Mouse (Mus musculus): ENCODE measurements at regions not wholly inside any gene's neighbourhood (a gene's known extent, or its start where the extent isn't known, plus 50 kb on each side); places are given as distances from the start of the nearest gene placed in this dataset.

DNA sequence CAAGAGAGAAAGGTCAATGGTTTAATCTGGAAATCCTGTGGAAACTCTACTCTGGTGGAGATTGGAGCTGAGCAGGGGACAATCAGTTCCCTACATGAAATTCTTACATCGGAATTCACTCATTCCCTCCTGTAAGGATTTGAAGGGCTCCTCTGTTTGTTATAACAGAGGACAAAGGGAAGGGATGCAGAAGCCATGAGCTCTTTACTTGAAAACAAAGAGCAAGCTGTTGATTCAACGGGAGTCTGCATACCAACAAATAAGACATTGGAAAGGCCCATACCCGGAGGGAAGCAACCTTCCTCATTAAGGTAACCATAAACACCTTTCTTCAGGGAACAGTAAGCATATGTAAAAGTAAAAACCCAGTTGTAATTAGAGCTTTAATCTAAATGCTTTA, 359.3 kb downstream of the Cenpc1 start:
- WGBS = 42% methylated on average over 3 of the region's 3 CpGs
- no peak for ATAC-seq (ENCODE audit: extremely low read depth, insufficient number of reproducible peaks, low FRiP score, low TSS enrichment)
- Histone ChIP-seq H3K4me2 (no peak overlapping the region), H3K27ac (replicated peaks) (no peak overlapping the region), H3K4me1 (no peaks in the 10 kb centered on the region), H3K36me3 (no peaks in the 10 kb centered on the region), H3K9me3 (no peaks in the 10 kb centered on the region), H3K27me3 (replicated peaks) (no peaks in the 10 kb centered on the region), H3K4me3 (no peak overlapping the region), H3K9ac (no peak overlapping the region)

GRCm38 (mm10) chr5:85677872-85678271, 387.5 kb downstream of the Cenpc1 start:
- ATAC-seq (ENCODE audit: extremely low read depth, insufficient number of reproducible peaks, low FRiP score, low TSS enrichment) = no peak
- no peak overlapping the region for H3K4me3 ChIP-seq
- no peaks in the 10 kb centered on the region for H3K27me3 ChIP-seq (replicated peaks)
- H3K9me3 ChIP-seq = no peaks in the 10 kb centered on the region
- H3K9ac ChIP-seq = no peak overlapping the region
- no peaks in the 10 kb centered on the region for H3K36me3 ChIP-seq
- H3K27ac ChIP-seq (replicated peaks) = no peak overlapping the region
- no peak overlapping the region for H3K4me2 ChIP-seq
- no peaks in the 10 kb centered on the region for H3K4me1 ChIP-seq
- WGBS = 71% methylated on average over 4 of the region's 4 CpGs

GRCm38 (mm10) chr5:85671121-85671520, 394.3 kb downstream of the Cenpc1 start:
- no peak for ATAC-seq (ENCODE audit: extremely low read depth, insufficient number of reproducible peaks, low FRiP score, low TSS enrichment)
- no peaks in the 10 kb centered on the region for H3K27me3 ChIP-seq (replicated peaks)
- no peak overlapping the region for H3K27ac ChIP-seq (replicated peaks)
- H3K4me1 ChIP-seq = no peaks in the 10 kb centered on the region
- H3K4me3 ChIP-seq = no peak overlapping the region
- 66% methylated on average over 1 of the region's 1 CpGs for WGBS
- H3K4me2 ChIP-seq = no peak overlapping the region
- no peaks in the 10 kb centered on the region for H3K36me3 ChIP-seq
- no peaks in the 10 kb centered on the region for H3K9me3 ChIP-seq
- no peak overlapping the region for H3K9ac ChIP-seq

GRCm38 (mm10) chr5:85661487-85661886, 403.9 kb downstream of the Cenpc1 start:
- Histone ChIP-seq H3K36me3 (no peaks in the 10 kb centered on the region), H3K27me3 (replicated peaks) (no peaks in the 10 kb centered on the region), H3K27ac (replicated peaks) (no peak overlapping the region), H3K9ac (no peak overlapping the region), H3K4me3 (no peak overlapping the region), H3K9me3 (no peaks in the 10 kb centered on the region), H3K4me1 (no peaks in the 10 kb centered on the region), H3K4me2 (no peak overlapping the region)
- WGBS = 77% methylated on average over 5 of the region's 5 CpGs
- no peak for ATAC-seq (ENCODE audit: extremely low read depth, insufficient number of reproducible peaks, low FRiP score, low TSS enrichment)

- no peak overlapping the region for H3K4me2 ChIP-seq
- ATAC-seq (ENCODE audit: extremely low read depth, insufficient number of reproducible peaks, low FRiP score, low TSS enrichment) = no peak
- H3K4me1 ChIP-seq = no peaks in the 10 kb centered on the region
- no peaks in the 10 kb centered on the region for H3K27me3 ChIP-seq (replicated peaks)
- no peaks in the 10 kb centered on the region for H3K9me3 ChIP-seq
- WGBS = 59% methylated on average over 2 of the region's 2 CpGs
- H3K27ac ChIP-seq (replicated peaks) = no peak overlapping the region
- no peak overlapping the region for H3K4me3 ChIP-seq
- no peaks in the 10 kb centered on the region for H3K36me3 ChIP-seq
- no peak overlapping the region for H3K9ac ChIP-seq
These were observed 444.3 kb downstream of the Cenpc1 start for GRCm38 (mm10) chr5:85621078-85621477.

DNA sequence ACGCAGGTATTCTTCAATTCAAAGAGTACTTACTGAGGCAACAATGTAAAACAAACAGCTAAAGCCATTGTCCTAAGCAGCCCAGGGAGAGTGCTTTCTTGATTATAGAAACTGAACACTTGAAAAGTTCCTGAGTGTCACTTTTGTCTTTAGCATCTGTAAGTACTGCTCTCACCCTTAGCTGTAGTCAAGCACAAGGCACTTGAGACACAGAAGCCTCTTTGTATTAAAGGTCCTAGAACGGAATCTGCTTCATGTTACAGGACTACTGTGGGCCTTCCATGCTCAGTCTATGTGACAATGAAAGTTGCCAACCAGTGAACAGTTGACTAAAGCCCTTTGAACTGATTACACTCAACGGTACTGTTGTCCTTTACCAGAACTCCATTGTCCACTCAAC, 450.6 kb downstream of the Cenpc1 start:
- ATAC-seq (ENCODE audit: extremely low read depth, insufficient number of reproducible peaks, low FRiP score, low TSS enrichment) = no peak

GRCm38 (mm10) chr5:85612606-85613005, 452.8 kb downstream of the Cenpc1 start:
- H3K4me1 ChIP-seq = no peaks in the 10 kb centered on the region
- no peak overlapping the region for H3K4me3 ChIP-seq
- H3K9me3 ChIP-seq = no peaks in the 10 kb centered on the region
- H3K9ac ChIP-seq = no peak overlapping the region
- H3K4me2 ChIP-seq = no peak overlapping the region
- no peak for ATAC-seq (ENCODE audit: extremely low read depth, insufficient number of reproducible peaks, low FRiP score, low TSS enrichment)
- no peaks in the 10 kb centered on the region for H3K27me3 ChIP-seq (replicated peaks)
- H3K27ac ChIP-seq (replicated peaks) = no peak overlapping the region
- 63% methylated on average over 4 of the region's 4 CpGs for WGBS
- H3K36me3 ChIP-seq = no peaks in the 10 kb centered on the region

More for the DNA sequence above, 450.6 kb downstream of the Cenpc1 start:
- H3K27ac ChIP-seq (replicated peaks) = no peak overlapping the region
- no peaks in the 10 kb centered on the region for H3K9me3 ChIP-seq
- H3K4me2 ChIP-seq = no peak overlapping the region
- H3K4me3 ChIP-seq = no peak overlapping the region
- H3K36me3 ChIP-seq = no peaks in the 10 kb centered on the region
- H3K4me1 ChIP-seq = no peaks in the 10 kb centered on the region
- no peak overlapping the region for H3K9ac ChIP-seq
- WGBS = 63% methylated on average over 3 of the region's 3 CpGs
- no peaks in the 10 kb centered on the region for H3K27me3 ChIP-seq (replicated peaks)

DNA sequence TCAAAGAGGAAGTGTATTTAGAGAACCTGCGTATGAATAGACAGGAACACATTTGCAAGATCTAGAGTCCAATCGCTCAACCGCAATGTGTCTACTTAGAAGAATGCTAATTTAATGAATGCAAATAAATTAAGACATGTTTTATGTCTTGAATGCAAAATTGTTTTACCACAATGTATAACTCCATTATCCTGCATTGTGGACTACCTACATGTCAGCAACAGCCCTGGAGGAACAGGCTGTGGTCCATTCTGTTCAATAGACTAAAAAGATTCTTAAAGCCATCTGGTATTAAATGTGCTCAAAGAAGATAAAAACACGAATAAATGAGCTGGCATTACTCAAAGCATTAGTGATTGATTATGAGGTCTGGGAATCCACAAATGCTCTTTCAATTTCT, 456.3 kb downstream of the Cenpc1 start:
- H3K27me3 ChIP-seq (replicated peaks) = no peaks in the 10 kb centered on the region
- no peak overlapping the region for H3K9ac ChIP-seq
- H3K27ac ChIP-seq (replicated peaks) = no peak overlapping the region
- no peaks in the 10 kb centered on the region for H3K36me3 ChIP-seq
- no peak overlapping the region for H3K4me3 ChIP-seq
- H3K9me3 ChIP-seq = no peaks in the 10 kb centered on the region
- 71% methylated on average over 4 of the region's 4 CpGs for WGBS
- ATAC-seq (ENCODE audit: extremely low read depth, insufficient number of reproducible peaks, low FRiP score, low TSS enrichment) = no peak
- no peak overlapping the region for H3K4me2 ChIP-seq
- H3K4me1 ChIP-seq = no peaks in the 10 kb centered on the region

- H3K4me3 ChIP-seq = no peak overlapping the region
- H3K9ac ChIP-seq = no peak overlapping the region
- no peak overlapping the region for H3K4me2 ChIP-seq
- H3K27me3 ChIP-seq (replicated peaks) = no peaks in the 10 kb centered on the region
- H3K4me1 ChIP-seq = no peaks in the 10 kb centered on the region
- no peaks in the 10 kb centered on the region for H3K36me3 ChIP-seq
- no peak overlapping the region for H3K27ac ChIP-seq (replicated peaks)
- H3K9me3 ChIP-seq = no peaks in the 10 kb centered on the region
- no peak for ATAC-seq (ENCODE audit: extremely low read depth, insufficient number of reproducible peaks, low FRiP score, low TSS enrichment)
These were observed 467.2 kb downstream of the Cenpc1 start for GRCm38 (mm10) chr5:85598164-85598563.

DNA sequence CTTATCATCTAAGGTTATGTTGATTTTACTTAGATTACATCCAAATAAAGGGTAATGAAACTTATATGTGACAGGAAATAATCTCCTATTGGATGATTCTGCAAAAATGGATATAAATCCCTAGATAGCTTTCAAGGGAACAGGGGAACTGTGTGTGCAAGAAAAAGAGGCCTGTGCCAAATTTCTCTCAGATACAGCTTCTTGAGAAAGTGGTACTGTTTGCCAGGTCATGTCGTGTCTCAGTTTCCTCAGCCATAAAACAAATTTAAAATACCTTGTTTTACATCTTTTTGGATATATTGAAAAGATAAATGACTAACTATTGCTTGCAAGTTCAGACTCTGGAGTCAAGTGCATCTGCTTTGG, 470.3 kb downstream of the Cenpc1 start:
- Histone ChIP-seq H3K4me2 (no peak overlapping the region), H3K27ac (replicated peaks) (no peak overlapping the region), H3K36me3 (no peaks in the 10 kb centered on the region), H3K4me3 (no peak overlapping the region), H3K9me3 (no peaks in the 10 kb centered on the region), H3K4me1 (no peaks in the 10 kb centered on the region), H3K27me3 (replicated peaks) (no peaks in the 10 kb centered on the region), H3K9ac (no peak overlapping the region)
- ATAC-seq (ENCODE audit: extremely low read depth, insufficient number of reproducible peaks, low FRiP score, low TSS enrichment) = no peak
- WGBS = 37% methylated on average over 1 of the region's 1 CpGs

- H3K4me1 ChIP-seq = no peaks in the 10 kb centered on the region
- H3K9me3 ChIP-seq = no peaks in the 10 kb centered on the region
- H3K27me3 ChIP-seq (replicated peaks) = no peaks in the 10 kb centered on the region
- WGBS = 66% methylated on average over 4 of the region's 4 CpGs
- no peak overlapping the region for H3K4me3 ChIP-seq
- no peak for ATAC-seq (ENCODE audit: extremely low read depth, insufficient number of reproducible peaks, low FRiP score, low TSS enrichment)
- no peaks in the 10 kb centered on the region for H3K36me3 ChIP-seq
- no peak overlapping the region for H3K27ac ChIP-seq (replicated peaks)
- no peak overlapping the region for H3K9ac ChIP-seq
- H3K4me2 ChIP-seq = no peak overlapping the region
These were observed 470.8 kb downstream of the Cenpc1 start for GRCm38 (mm10) chr5:85594413-85595081.

GRCm38 (mm10) chr5:85592236-85592635, 473.1 kb downstream of the Cenpc1 start:
- H3K9me3 ChIP-seq = no peaks in the 10 kb centered on the region
- H3K4me3 ChIP-seq = no peak overlapping the region
- H3K27ac ChIP-seq (replicated peaks) = no peak overlapping the region
- H3K4me1 ChIP-seq = no peaks in the 10 kb centered on the region
- no peaks in the 10 kb centered on the region for H3K27me3 ChIP-seq (replicated peaks)
- ATAC-seq (ENCODE audit: extremely low read depth, insufficient number of reproducible peaks, low FRiP score, low TSS enrichment) = no peak
- 59% methylated on average over 3 of the region's 3 CpGs for WGBS
- no peak overlapping the region for H3K9ac ChIP-seq
- H3K4me2 ChIP-seq = no peak overlapping the region
- no peaks in the 10 kb centered on the region for H3K36me3 ChIP-seq

Data from heart, embryonic 13.5 days (tissue).